Mouse (Mus musculus) adrenal gland, adult (tissue): ENCODE data around the gene Ksr1.
"Not testable (repeated sequence)": the region's sequence is repeated elsewhere in the genome, so short reads cannot be mapped to it uniquely, and the experiment has no call there.

Experiments
- DNase-seq, 2 experiments: peaks; one replicate each; pipeline ENCODE4 v3.0.0; 2022 to 2023; ENCODE audit warnings: low spot score in 1 of 2; ENCODE audit not compliant: inconsistent age in 2 of 2

Gene Ksr1

DNA sequence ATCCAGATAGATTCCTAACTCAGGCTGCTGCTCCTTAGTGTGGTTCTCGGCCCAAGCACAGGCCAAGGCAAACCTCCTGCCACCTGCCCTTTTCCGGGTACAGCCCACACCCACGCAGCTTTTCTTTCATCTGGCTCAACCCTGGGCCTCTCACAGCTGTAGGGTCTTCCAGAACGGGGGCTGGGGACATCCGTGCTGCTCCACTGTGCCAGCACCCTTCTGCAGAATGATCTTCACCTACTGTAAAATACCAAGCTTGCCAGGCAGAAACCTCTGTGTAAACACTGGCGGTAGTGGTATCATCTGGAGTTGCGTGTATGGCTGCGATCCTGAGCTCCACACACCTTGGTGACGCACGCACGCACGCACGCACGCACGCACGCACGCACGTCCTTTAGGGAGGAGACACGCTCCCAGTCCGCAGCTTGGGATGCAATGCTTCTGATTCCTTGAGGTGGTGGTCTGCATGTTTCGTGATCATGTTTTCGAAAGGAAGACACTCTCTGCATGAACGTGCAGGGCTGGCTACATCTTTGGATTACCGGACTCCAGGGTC lies 130.5 kb downstream of the Ksr1 start:
- no peak for DNase-seq

DNA sequence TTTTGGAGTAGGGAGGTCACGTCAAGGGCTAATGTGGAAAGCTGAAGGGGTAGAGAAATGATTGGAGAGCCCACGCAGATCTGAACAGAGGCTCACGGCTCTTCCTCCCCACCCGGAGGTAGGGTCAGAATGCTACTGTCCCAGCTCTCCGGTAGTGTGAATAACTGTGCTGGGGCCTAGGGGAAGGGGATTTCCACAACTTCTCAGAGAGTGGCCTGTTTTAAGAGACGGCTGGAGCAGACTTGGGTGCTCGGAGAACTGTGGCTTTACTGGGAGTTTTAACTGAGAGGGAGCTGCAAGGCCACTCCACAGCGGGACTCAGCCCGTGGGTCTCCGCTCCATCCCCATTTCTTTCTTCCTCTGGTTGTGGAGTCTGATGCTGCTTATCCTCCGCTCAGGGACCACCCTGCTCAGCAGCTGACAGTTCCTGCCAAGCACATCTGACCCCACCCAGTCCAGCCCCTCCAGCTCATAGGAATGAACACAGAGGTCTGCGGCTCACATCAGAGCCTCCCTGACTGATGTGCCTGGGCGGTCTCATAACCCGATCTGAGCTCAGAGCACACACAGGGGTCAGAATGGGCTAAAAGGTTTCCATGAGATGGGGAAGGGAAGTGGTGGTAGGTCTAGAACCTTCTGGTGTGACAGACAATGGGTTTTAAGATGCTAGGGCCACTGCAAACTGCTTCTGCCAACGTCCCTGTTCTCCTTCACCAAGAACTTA lies 131.4 kb downstream of the Ksr1 start:
- no peak for DNase-seq

DNA sequence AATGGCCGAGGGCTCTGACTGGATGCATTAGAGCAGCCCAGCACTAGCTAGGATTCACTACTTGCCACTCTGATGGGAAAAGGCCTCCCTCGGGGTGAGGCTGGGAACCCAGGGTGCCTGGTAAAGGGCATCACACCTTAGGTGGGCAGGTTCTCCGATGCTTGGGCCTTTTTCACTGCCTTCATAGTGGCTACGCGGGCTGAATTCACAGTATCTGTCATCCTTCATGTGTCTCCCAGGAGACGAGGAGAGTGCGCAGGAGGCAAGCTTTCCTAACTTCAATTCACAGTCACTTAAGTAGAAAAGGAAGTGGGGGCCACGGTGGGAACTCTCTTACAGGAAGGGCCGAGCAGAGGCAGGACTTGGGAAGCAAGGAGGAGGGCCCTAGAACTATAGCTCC lies 132.4 kb downstream of the Ksr1 start:
- DNase-seq, result no peak

DNA sequence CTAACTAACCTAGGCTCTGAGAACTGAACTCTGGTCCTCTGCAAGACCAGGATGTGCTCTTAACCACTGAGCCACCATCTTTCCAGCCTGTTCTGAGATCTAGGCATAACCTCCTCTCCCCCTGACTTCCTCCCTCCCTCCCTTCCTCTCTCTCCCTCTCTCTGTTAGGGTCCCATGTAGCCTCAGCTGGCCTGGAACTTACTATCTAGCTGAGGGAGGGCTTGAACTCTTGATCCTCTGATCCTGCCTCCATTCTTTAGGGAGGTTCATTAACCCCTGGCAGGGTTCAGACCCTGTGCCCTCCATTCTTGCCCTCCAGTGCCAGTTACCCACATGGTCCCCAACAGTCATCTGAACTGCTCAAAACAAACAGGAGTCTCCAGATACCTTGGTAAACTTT lies 133.2 kb downstream of the Ksr1 start:
- no peak for DNase-seq

DNA sequence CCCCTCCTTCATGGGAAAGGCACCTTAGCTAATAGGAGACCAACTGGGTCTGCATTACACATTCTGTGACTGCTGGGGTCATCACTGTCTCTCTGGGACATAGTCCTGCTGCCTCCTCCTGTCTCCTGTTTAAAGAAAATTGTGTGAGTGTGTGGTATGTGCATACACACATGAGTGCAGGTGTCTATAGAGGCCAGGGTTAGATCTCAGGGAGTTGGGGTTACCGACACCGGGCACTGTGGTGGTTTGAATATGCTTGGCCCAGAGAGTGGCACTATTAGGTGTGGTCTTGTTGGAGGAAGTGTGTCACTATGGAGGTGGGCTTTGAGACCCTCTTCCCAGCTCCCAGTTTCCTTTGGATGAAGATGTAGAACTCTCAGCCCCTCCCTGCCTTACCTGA lies 133.7 kb downstream of the Ksr1 start:
- no peak for DNase-seq

DNA sequence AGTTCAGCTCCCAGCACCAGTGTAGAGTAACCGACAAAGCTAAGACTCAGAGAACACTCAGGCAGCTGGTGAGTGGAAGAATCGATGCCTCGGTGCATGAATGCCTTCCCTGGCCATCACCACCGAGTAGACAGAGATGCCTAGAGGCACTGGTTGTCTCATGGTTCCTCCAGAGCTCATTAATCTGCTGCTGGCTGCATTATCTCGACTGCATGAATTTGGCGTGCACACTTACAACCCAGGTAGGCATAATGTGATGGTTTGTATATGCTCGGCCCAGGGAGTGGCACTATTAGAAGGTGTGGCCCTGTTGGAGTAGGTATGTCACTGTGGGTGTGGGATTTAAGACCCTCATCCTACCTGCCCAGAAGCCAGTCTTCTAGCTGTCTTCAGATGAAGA lies 137.3 kb downstream of the Ksr1 start:
- DNase-seq, result no peak

DNA sequence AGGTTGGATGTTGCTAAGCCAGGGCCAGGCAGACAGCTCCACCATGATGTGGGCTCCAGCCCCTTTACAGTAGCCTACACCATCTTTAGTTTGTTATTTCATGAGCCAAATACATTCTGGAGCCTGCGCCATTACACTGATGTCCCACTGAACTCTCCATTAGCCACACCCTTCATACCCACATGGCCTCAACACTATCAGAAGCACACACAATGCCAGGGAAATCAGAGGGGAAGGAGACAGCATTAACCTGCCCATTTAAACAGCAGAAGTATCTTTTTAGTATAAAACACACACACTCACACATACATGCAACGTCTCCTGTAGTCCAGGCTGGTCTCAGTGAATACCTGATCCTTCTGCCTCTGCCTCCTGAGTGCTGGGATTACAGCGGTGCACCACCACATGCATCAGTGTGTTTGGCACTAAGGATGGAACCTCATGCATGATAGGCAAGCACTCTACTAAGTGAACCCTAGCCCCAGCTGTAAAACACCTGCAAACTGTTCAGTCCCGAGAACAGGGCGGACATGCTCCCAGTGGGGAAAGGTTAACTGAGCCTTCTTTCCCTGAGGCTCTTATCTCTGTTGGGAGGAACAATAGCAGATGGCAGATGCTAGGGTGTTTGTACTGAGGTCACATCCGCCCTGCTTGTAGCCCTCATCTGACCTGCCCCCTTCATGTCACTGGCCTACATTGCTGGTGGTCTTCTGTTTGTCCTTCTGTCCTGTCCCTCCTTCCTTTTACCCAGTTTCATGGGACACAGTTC lies 138.0 kb downstream of the Ksr1 start:
- DNase-seq, result no peak

DNA sequence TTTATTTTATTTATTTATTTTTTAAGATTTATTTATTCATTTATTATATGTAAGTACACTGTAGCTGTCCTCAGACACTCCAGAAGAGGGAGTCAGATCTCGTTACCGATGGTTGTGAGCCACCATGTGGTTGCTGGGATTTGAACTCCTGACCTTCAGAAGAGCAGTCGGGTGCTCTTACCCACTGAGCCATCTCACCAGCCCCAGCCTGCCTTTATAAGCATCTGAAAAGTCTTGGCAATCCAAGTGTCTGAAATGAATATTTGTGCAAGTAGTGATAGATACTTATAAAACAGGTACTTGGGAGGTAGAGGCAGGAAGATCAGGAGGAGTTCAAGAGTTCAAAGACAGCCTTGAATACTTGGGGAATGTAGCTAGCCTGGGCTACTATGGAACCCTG lies 138.9 kb downstream of the Ksr1 start:
- not testable (repeated sequence) for DNase-seq

DNA sequence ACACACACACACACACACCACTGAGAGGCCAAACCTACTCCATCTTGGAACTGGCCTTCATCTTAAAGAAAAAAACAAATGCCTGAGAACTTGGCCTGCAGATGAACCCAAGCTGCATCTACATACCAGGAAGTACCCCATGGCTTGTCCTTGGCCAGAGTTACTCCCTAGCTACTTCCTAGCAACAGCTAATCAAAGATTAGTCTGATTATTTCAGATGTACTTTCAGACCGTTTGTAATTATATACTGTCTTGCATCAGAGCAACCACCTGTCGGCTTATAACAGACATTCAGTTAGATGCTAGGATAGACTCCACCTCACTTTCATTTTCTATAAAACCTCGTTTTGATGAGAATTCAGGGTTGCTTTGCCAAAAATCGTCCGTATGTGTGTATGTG lies 139.8 kb downstream of the Ksr1 start:
- no peak for DNase-seq

DNA sequence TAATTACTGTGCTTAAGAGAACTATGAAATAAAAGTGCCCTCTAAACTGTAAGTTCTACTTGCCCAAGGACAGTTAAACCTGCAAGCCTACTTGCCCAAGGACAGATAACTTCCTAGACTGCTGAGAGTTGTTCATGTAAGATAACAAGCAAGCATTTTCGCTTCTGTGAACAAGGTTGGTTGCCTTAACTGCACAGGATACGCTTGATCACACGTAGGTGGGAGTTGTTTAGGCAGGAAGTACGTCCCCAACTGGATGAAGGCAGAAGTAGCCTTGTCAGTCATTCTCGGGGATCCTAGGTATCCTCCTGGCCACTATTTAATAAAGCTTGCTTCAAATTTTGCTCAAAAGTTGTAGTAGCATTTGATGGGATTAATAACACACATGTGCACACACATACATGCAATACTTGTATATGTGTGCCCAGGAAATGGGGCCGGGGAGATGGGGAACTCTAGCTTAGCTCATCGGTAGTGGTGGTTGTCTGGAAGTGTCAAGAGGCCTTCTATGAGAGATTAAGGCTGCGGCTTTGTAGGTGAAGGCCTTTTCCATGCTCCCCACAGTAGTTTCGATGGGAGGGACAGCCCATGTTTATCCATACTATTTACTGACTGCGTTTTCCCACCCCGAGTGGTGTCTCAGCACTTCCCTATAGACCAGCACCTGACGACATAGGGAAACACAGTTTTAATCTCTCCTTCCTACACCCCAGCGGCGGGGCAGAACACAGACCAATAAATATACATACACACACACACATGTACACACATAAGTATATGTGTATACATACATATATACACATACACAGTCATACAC lies 140.4 kb downstream of the Ksr1 start:
- no peak for DNase-seq

DNA sequence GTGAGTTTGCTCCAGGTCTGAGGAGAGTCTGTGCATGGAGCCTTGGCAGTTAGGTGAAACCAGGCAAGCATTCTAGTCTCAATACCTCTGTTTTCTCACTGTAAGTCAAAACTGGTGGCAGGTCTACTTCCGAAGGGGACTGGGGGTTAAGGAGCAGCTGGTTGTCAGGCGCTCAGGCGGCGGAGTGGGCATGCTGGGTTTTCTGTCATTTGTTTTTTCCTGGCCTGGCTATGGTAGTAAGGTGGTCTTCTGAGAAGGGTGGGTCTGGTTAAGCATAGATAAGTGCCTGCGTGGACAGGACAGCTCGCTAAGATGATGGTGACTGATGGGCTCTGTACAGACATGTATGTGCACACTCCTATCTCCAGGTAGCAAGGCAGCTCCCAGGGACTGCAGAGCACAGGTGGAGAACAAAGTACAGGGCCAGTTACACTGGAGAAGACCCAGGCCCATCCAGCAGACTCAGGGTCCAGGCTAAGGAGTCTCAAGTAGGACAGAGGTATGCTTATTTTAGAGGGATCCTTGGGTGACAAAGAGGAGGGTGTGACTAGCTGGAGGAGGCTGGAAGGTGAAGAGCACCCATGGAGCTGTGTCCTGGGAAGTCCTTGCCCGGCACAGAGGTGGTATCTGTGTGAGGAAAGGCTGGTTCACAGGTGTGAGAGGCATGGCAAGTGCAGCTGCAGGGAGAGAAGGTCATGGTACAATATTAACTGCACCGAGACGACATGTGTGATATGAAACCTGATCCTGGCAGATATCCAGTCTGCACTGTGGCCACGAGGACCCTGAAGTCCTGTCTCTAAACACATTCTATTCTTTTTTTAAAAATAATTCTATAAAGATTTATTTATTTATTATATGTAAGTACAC lies 142.2 kb downstream of the Ksr1 start:
- no peak for DNase-seq

DNA sequence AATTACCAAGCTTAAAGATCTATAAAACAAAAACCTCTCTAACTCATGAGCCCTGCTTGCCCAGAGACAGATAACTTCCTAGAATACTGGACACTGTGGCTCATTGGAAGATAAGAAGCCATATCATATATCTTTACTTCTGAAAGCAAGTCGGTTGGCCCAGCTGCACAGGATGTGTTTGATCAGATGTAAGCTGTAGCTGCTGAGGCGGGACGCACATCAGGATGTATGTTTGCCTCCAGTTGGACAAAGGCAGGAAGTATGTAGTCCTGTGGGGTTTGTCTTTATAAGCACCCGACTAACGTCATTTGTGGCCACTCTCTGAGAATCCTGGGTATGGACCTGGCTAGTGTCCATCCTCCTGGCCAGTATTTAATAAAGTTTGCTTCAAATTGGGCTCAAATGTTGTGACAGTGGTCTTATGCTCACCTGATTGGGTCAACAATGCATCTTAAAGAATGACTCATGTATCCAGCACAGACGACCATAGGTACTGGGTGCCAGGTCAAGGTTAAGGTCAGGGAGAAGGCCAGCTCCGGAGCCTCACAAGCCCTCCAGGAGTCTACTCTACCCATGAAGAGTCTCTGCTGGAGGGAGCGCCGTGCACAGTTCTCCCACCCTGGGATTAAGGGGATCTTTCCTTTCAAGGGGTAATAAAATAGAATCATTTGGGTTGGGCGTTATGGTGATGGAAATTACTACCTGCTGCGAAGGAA lies 143.0 kb downstream of the Ksr1 start:
- DNase-seq, result no peak

DNA sequence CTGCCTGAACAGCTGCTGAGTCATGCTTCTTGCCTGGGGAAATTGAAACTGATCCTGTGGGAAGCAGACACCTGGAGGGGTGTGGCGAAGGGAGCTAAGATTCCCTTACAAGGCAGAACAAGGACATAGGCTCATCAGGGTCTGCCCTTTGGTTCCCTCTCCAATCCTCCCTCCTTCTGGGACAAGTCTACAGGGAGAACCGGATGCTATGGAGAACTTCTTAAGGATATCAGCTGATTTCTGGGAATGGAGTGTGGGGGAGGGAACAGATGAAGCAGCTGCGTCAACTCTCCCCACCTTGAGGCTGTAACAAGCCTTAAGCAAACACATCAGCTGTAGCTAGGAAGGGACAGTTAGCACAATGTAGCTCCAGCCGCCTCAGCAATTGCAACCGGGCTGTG lies 143.7 kb downstream of the Ksr1 start:
- DNase-seq, result no peak

DNA sequence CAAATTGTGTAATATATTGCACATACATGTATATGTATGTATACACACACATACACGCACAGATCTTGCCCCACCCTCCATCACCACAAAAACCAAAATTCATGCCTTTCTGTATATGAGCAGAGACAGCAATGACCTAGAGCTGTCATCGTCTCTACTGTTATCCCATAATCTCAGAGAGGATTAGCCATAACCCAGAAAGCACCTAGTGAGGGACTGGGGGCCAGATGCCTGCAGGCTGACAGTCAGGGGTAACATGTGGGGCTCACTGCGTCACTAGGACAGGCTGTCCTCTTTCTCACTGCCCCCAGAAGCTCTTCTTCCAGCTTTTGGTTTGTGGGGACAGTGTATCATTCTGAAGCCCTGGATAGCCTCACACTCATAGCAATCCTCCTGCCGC lies 144.3 kb downstream of the Ksr1 start:
- no peak for DNase-seq

DNA sequence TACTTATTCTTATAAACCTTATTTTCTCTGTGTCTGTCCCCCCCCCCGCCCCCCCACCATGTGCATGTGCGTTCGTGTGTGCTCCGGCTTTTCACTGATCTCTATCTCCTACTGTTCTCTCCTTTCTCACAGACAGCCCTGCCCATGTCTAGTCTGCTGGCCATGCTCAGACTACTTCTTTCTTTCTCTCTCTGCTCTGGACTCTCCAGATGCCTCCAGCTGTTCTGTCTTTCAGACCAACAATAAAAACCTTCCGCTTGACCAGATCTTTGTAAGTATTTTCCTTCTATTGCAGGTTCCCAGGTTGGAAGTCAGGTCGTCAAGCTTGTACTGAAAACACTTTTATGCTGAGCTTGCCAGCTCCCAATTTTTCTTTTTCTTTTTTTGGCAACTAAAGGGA lies 147.1 kb downstream of the Ksr1 start:
- no peak for DNase-seq

DNA sequence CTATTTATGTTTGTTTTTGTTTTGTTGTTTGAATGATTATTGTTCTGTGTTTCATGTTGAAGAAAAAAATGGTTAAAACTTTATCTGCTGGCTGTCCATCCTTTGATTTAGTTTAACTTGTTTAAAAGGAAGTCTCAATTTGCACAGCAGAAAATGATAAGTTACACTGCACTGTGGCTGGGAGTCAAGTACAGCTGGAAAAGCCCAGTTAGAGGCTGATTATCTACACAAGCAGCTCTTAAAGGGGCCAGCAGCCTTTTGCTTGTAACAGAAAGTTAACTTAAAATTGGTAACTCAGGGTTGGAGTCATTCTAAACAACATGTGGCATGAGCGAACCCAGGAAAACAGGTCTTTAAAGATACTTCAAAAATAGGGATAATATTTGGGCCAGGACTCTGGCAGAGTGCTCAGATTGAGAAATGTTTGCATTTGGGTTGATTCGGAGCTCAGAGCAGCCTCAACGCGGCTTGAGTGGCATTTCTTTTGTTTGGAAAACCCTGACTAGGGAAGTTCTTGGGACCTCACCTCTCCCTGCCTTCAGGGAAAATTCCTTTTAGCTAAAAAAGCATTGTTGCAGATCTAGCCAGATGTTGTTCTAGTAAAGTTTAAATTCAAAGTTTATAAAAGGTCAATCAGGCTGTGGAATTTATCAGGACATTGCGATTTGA lies 155.2 kb downstream of the Ksr1 start:
- DNase-seq, result not testable (repeated sequence)

DNA sequence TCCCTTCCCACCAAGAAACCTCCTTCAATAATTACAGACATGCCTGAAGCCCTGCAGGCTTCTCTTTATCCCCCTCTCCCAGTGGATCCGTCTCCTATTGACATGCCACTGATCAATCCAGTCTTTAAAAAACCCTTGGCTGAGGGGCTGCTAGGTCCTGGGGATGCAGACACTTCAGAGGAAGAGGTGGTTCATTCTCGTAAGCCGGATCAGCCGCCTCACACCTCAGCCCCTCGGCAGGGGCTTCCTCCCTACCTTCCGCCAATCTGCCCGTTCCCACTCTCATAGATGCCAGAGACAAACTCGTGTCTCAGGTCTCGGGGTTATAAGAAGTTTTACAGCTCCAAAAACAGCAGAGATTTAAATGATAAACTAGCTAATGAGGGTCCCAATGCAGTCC lies 156.1 kb downstream of the Ksr1 start:
- no peak for DNase-seq

DNA sequence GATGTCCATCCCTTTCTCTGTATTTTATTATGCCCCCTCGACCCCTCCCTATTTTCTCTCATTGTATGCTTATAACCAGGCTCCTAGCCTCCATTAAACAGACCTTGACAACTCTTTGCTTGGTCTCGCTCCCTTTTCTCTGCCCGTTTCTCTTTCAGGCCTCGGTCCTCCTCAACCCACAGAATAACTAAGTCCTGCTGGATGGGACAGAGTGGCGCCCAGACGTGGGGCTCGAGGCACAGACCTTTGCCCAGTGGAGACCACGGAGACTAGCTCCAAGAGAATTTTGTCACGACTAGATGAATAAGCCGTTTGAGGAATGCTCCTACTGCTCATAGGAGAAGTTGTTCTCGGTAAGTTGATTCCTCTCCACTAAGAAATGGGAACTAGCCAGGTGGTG lies 157.0 kb downstream of the Ksr1 start:
- not testable (repeated sequence) for DNase-seq

DNA sequence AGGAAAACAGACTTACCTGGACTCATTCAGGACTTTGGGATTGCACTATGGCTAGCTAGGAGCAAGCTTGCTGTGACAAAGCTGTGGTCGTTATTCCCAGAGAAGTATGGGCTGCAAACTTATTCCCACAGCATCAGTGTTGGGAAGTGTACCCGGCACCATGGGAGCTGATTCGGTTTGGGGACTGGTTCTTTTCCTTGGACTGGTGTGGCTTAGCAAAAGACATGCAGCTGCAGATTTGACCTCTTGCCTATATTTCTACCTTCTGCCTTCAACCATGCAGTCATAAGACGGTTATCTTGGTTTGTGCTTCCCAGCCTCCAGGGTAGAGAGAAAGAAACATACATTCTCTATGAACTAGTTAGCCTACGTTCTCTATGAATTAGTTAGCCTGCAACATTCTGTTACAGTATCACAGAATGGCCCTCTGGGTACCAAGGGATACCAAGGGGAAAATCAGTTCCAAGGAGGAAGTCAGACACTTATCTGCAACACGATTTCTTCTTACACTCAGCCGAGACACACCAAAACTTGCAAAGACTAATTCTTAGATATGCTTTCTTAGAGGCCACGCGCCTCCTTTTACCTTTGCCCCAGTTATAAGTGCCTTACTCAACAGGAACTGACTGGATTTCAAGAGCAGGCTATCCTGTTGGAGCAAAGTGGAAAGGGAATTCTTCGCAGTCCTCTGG lies 159.8 kb downstream of the Ksr1 start:
- no peak for DNase-seq
